Mouse (Mus musculus) inflammation-experienced regulatory T-cells, adult 6 months (primary cell): ENCODE measurements around the gene Spg20. TPM values are rescaled to one million over a fixed set of nuclear protein-coding genes. Genes with fewer than 3 reads are reported as not detected.

Experiments
- ATAC-seq: one replicate; pipeline ENCODE4 v1.8.0; 2017
- polyA plus RNA-seq, 3 experiments: library from polyadenylated mRNA; unstranded; fragments of 100-300 nt; shearing (Covaris generic); gene quantifications; one replicate each; pipeline ENCODE4 v1.2.1; 2017

Gene Spg20
- polyA plus RNA-seq, 3 experiments from 2014 or later, result 19.9 to 22.3 (median 20.6) TPM

- no peak for ATAC-seq
Measured at GRCm38 (mm10) chr3:55098014-55098413, 13.9 kb upstream of the Spg20 start.

- ATAC-seq, result no peak
Measured at GRCm38 (mm10) chr3:55098990-55099389, 12.9 kb upstream of the Spg20 start.

GRCm38 (mm10) chr3:55101092-55101491, 10.8 kb upstream of the Spg20 start:
- no peak for ATAC-seq

GRCm38 (mm10) chr3:55105372-55106023, 6.4 kb upstream of the Spg20 start:
- ATAC-seq, result no peak

GRCm38 (mm10) chr3:55106051-55106450, 5.9 kb upstream of the Spg20 start:
- ATAC-seq, result no peak

GRCm38 (mm10) chr3:55109097-55109496, 2.8 kb upstream of the Spg20 start:
- ATAC-seq, result no peak

- ATAC-seq, result peak; percentile 15
Measured at GRCm38 (mm10) chr3:55112710-55113415, 955 bp downstream of the Spg20 start.

GRCm38 (mm10) chr3:55114313-55115065, 2.6 kb downstream of the Spg20 start:
- no peak for ATAC-seq

- no peak for ATAC-seq
Measured at GRCm38 (mm10) chr3:55115071-55115470, 3.2 kb downstream of the Spg20 start.

GRCm38 (mm10) chr3:55115989-55116388, 4.1 kb downstream of the Spg20 start:
- ATAC-seq, result no peak

GRCm38 (mm10) chr3:55119275-55119898, 7.5 kb downstream of the Spg20 start:
- ATAC-seq, result no peak

GRCm38 (mm10) chr3:55122336-55122870, 10.5 kb downstream of the Spg20 start:
- no peak for ATAC-seq

- ATAC-seq, result no peak
Measured at GRCm38 (mm10) chr3:55123064-55123463, 11.2 kb downstream of the Spg20 start.

GRCm38 (mm10) chr3:55129181-55129692, 17.3 kb downstream of the Spg20 start:
- no peak for ATAC-seq

- ATAC-seq, result no peak
Measured at GRCm38 (mm10) chr3:55131576-55132233, 19.8 kb downstream of the Spg20 start.

GRCm38 (mm10) chr3:55137039-55137438, 25.1 kb downstream of the Spg20 start, which contains the start of gene Ccdc169:
TSS of gene Ccdc169 (plus strand) at chr3:55137339.
- no peak for ATAC-seq

GRCm38 (mm10) chr3:55139837-55140236, 27.9 kb downstream of the Spg20 start:
- no peak for ATAC-seq

GRCm38 (mm10) chr3:55141401-55141800, 29.5 kb downstream of the Spg20 start:
- no peak for ATAC-seq

- ATAC-seq, result no peak
Measured at GRCm38 (mm10) chr3:55144916-55145315, 33.0 kb downstream of the Spg20 start.

GRCm38 (mm10) chr3:55146441-55146840, 34.5 kb downstream of the Spg20 start:
- no peak for ATAC-seq

GRCm38 (mm10) chr3:55147156-55147555, 35.2 kb downstream of the Spg20 start:
- ATAC-seq, result no peak

- ATAC-seq, result no peak
Measured at GRCm38 (mm10) chr3:55148091-55148490, 36.2 kb downstream of the Spg20 start.
